Mouse (Mus musculus): Measurements from ENCODE around the gene Tulp2. TPM values are rescaled to one million over a fixed set of nuclear protein-coding genes. Genes with fewer than 3 reads are reported as not detected.

Tulp2 gene
- polyA plus RNA-seq, 1 experiment, result 0.06 TPM

- H3K36me3 ChIP-seq (ENCODE audit: control insufficient read depth, insufficient read depth), result peaks cover 6% of the 10 kb centered on the region
- TF ChIP-seq TCF3 (IDR thresholded peaks at IDR 0.05; ENCODE audit: insufficient read length, low read depth) (no peak), MAX (IDR thresholded peaks at IDR 0.05; ENCODE audit: low read depth) (no peak), POLR2AphosphoS2 (IDR thresholded peaks at IDR 0.05; ENCODE audit: insufficient read length, low read depth) (no peak), TCF12 (IDR thresholded peaks at IDR 0.05; ENCODE audit: insufficient read depth, poor library complexity, severe bottlenecking) (no peak), CEBPB (IDR thresholded peaks at IDR 0.05; ENCODE audit: insufficient read depth, poor library complexity, severe bottlenecking) (no peak), MYOG (IDR thresholded peaks at IDR 0.05; ENCODE audit: control insufficient read depth in 1 of 3, insufficient read depth in 1 of 3, insufficient read length in 2 of 3, low read depth in 2 of 3) (no peak), POLR2A (IDR thresholded peaks at IDR 0.05; ENCODE audit: insufficient read length, low read depth) (no peak), USF1 (IDR thresholded peaks at IDR 0.05; ENCODE audit: low read depth) (no peak), SRF (IDR thresholded peaks at IDR 0.05; ENCODE audit: control insufficient read depth, insufficient read length, low read depth) (no peak), REST (IDR thresholded peaks at IDR 0.05; ENCODE audit: insufficient read depth, insufficient read length) (no peak), E2F4 (IDR thresholded peaks at IDR 0.05; ENCODE audit: insufficient read depth) (no peak), MYOD1 (IDR thresholded peaks at IDR 0.05; ENCODE audit: control insufficient read depth in 1 of 3, insufficient read length in 2 of 3, low read depth in 2 of 3) (no peak)
- no peak overlapping the region for H3K4me3 ChIP-seq
- peak overlapping the region; percentile 73 for H3K4me2 ChIP-seq (ENCODE audit: low read depth)
- H3K27me3 ChIP-seq (ENCODE audit: control insufficient read depth, insufficient read depth, insufficient read length), result no peaks in the 10 kb centered on the region
- no peak overlapping the region for H3ac ChIP-seq (ENCODE audit: control insufficient read depth, insufficient read length)
- H3K79me2 ChIP-seq (ENCODE audit: control insufficient read depth, insufficient read depth), result peaks cover 15% of the 10 kb centered on the region
Observed at GRCm38 (mm10) chr7:45529461-45529860, 47.8 kb downstream of the Tulp2 start.

DNA sequence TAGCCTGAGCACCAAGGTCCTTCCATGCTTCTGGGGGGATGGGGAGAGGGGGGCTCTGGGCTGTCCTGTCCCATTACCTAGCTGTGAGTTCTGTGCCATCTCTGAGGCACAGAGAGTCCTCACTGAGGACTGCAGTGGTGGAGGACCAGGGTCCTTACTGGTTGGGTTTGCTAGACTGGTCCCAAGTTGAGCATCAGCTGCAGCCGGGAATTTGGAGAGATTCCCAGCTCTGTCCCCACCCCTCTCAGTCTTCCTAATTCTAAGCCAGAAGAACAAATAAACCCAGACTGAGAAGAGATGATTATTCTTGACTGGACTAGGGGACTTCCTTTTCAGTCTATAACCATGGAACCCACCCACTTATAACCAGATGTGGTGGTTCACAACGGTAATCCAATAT is 49.0 kb downstream of the Tulp2 start:
- H3K36me3 ChIP-seq (ENCODE audit: control insufficient read depth, insufficient read depth), result no peaks in the 10 kb centered on the region
- no peaks in the 10 kb centered on the region for H3K27me3 ChIP-seq (ENCODE audit: control insufficient read depth, insufficient read depth, insufficient read length)
- peak overlapping the region; percentile 73 for H3K4me2 ChIP-seq (ENCODE audit: low read depth)
- no peak overlapping the region for H3K4me3 ChIP-seq
- H3K79me2 ChIP-seq (ENCODE audit: control insufficient read depth, insufficient read depth), result peaks cover 4% of the 10 kb centered on the region
- H3ac ChIP-seq (ENCODE audit: control insufficient read depth, insufficient read length), result no peak overlapping the region
- TF ChIP-seq POLR2A (IDR thresholded peaks at IDR 0.05; ENCODE audit: insufficient read length, low read depth) (no peak), CEBPB (IDR thresholded peaks at IDR 0.05; ENCODE audit: insufficient read depth, poor library complexity, severe bottlenecking) (no peak), E2F4 (IDR thresholded peaks at IDR 0.05; ENCODE audit: insufficient read depth) (no peak), MYOG (IDR thresholded peaks at IDR 0.05; ENCODE audit: control insufficient read depth in 1 of 3, insufficient read depth in 1 of 3, insufficient read length in 2 of 3, low read depth in 2 of 3) (no peak), POLR2AphosphoS2 (IDR thresholded peaks at IDR 0.05; ENCODE audit: insufficient read length, low read depth) (no peak), MYOD1 (IDR thresholded peaks at IDR 0.05; ENCODE audit: control insufficient read depth in 1 of 3, insufficient read length in 2 of 3, low read depth in 2 of 3) (no peak), MAX (IDR thresholded peaks at IDR 0.05; ENCODE audit: low read depth) (no peak), TCF3 (IDR thresholded peaks at IDR 0.05; ENCODE audit: insufficient read length, low read depth) (no peak), USF1 (IDR thresholded peaks at IDR 0.05; ENCODE audit: low read depth) (no peak)

- Histone ChIP-seq H3K4me3 (no peak overlapping the region), H3K36me3 (ENCODE audit: control insufficient read depth, insufficient read depth) (no peaks in the 10 kb centered on the region), H3K4me2 (ENCODE audit: low read depth) (no peak overlapping the region), H3K79me2 (ENCODE audit: control insufficient read depth, insufficient read depth) (no peaks in the 10 kb centered on the region), H3K27me3 (ENCODE audit: control insufficient read depth, insufficient read depth, insufficient read length) (no peaks in the 10 kb centered on the region), H3ac (ENCODE audit: control insufficient read depth, insufficient read length) (no peak overlapping the region)
- no peak for TF ChIP-seq SRF (IDR thresholded peaks at IDR 0.05; ENCODE audit: control insufficient read depth, insufficient read length, low read depth)
- TF ChIP-seq CEBPB (IDR thresholded peaks at IDR 0.05; ENCODE audit: insufficient read depth, poor library complexity, severe bottlenecking), result no peak
- TF ChIP-seq MYOD1 (IDR thresholded peaks at IDR 0.05; ENCODE audit: control insufficient read depth in 1 of 3, insufficient read length in 2 of 3, low read depth in 2 of 3), result no peak
- TF ChIP-seq POLR2AphosphoS2 (IDR thresholded peaks at IDR 0.05; ENCODE audit: insufficient read length, low read depth), result no peak
- TF ChIP-seq MYOG (IDR thresholded peaks at IDR 0.05; ENCODE audit: control insufficient read depth in 1 of 3, insufficient read depth in 1 of 3, insufficient read length in 2 of 3, low read depth in 2 of 3), result no peak
- no peak for TF ChIP-seq E2F4 (IDR thresholded peaks at IDR 0.05; ENCODE audit: insufficient read depth)
- TF ChIP-seq MAX (IDR thresholded peaks at IDR 0.05; ENCODE audit: low read depth), result no peak
Observed at GRCm38 (mm10) chr7:45535676-45536075, 54.0 kb downstream of the Tulp2 start.

DNA sequence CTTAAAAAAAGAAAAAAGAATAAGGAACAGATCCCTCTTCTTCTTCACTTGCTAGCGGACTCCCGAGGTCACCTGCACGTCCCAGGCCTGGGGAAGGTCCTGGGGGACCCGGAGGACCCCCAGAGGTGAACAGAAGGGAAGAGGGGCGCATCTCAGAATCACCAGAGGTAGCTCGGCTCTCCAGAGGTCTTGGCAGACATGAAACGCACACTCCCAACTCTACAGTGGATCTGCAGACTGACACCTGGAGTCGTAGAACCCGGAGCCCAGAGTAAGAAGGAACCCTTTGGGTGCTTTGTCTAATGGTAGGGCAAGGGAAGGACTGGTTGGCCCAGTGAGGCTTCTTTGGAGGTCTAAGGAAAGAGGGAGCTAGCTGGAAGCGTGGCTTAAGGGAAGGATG is 55.9 kb downstream of the Tulp2 start:
- H3K79me2 ChIP-seq (ENCODE audit: control insufficient read depth, insufficient read depth), result no peaks in the 10 kb centered on the region
- H3K36me3 ChIP-seq (ENCODE audit: control insufficient read depth, insufficient read depth), result no peaks in the 10 kb centered on the region
- TF ChIP-seq CEBPB (IDR thresholded peaks at IDR 0.05; ENCODE audit: insufficient read depth, poor library complexity, severe bottlenecking), result no peak
- no peak for TF ChIP-seq TCF12 (IDR thresholded peaks at IDR 0.05; ENCODE audit: insufficient read depth, poor library complexity, severe bottlenecking)
- no peak for TF ChIP-seq USF1 (IDR thresholded peaks at IDR 0.05; ENCODE audit: low read depth)
- TF ChIP-seq E2F4 (IDR thresholded peaks at IDR 0.05; ENCODE audit: insufficient read depth), result no peak
- no peak for TF ChIP-seq SRF (IDR thresholded peaks at IDR 0.05; ENCODE audit: control insufficient read depth, insufficient read length, low read depth)
- TF ChIP-seq MYOD1 (IDR thresholded peaks at IDR 0.05; ENCODE audit: control insufficient read depth in 1 of 3, insufficient read length in 2 of 3, low read depth in 2 of 3), result no peak
- no peak for TF ChIP-seq TCF3 (IDR thresholded peaks at IDR 0.05; ENCODE audit: insufficient read length, low read depth)
- no peak for TF ChIP-seq POLR2A (IDR thresholded peaks at IDR 0.05; ENCODE audit: insufficient read length, low read depth)
- TF ChIP-seq REST (IDR thresholded peaks at IDR 0.05; ENCODE audit: insufficient read depth, insufficient read length), result no peak
- no peak for TF ChIP-seq POLR2AphosphoS2 (IDR thresholded peaks at IDR 0.05; ENCODE audit: insufficient read length, low read depth)
- no peak for TF ChIP-seq MYOG (IDR thresholded peaks at IDR 0.05; ENCODE audit: control insufficient read depth in 1 of 3, insufficient read depth in 1 of 3, insufficient read length in 2 of 3, low read depth in 2 of 3)
- no peak for TF ChIP-seq MAX (IDR thresholded peaks at IDR 0.05; ENCODE audit: low read depth)
- no peaks in the 10 kb centered on the region for H3K27me3 ChIP-seq (ENCODE audit: control insufficient read depth, insufficient read depth, insufficient read length)
- H3K4me2 ChIP-seq (ENCODE audit: low read depth), result no peak overlapping the region
- no peak overlapping the region for H3ac ChIP-seq (ENCODE audit: control insufficient read depth, insufficient read length)
- no peak overlapping the region for H3K4me3 ChIP-seq
